Mouse (Mus musculus) MEL (cell line): ENCODE measurements at regions not wholly inside any gene's neighbourhood (a gene's known extent, or its start where the extent isn't known, plus 50 kb on each side); places are given as distances from the start of the nearest gene placed in this dataset.

ENCODE experiments used
- DNase-seq: peaks from one replicate; pipeline ENCODE4 v3.0.0; 2011; ENCODE audit warnings: low read depth, low spot score
- H3K27ac ChIP-seq: 2 replicates; pipeline ENCODE4 v1.5.1; 2012; ENCODE audit warnings: low read depth, mild to moderate bottlenecking, control low read depth, low read length, moderate library complexity; ENCODE audit not compliant: control insufficient read depth
- H3K27me3 ChIP-seq, 2 experiments: fragments of 150-350 bp in 1 of 2; sonication (generic) in 1 of 2; 2 replicates each; pipeline ENCODE4 v1.6.1; 2012; ENCODE audit warnings: low read length in 2 of 2, mild to moderate bottlenecking in 2 of 2, improper control_type of control experiment in 1 of 2, moderate library complexity in 1 of 2; ENCODE audit not compliant: insufficient read depth in 2 of 2, control insufficient read depth in 1 of 2
- H3K36me3 ChIP-seq, 2 experiments: 2 replicates each; pipeline ENCODE4 v1.6.1; 2012 to 2014; ENCODE audit warnings: low read length in 2 of 2, improper control_type of control experiment in 1 of 2, inconsistent platforms in 1 of 2, mild to moderate bottlenecking in 1 of 2; ENCODE audit not compliant: insufficient read depth in 2 of 2, control insufficient read depth in 1 of 2
- H3K4me1 ChIP-seq, 2 experiments: fragments of 150-350 bp in 1 of 2; sonication (generic) in 1 of 2; 2 replicates each; pipeline ENCODE4 v1.6.1; 2012; ENCODE audit warnings: low read length in 2 of 2, improper control_type of control experiment in 1 of 2, mild to moderate bottlenecking in 1 of 2; ENCODE audit not compliant: insufficient read depth in 2 of 2, control insufficient read depth in 1 of 2
- H3K4me3 ChIP-seq, 2 experiments: fragments of 150-350 bp in 1 of 2; sonication (generic) in 1 of 2; 2 replicates each; pipeline ENCODE4 v1.5.1; 2012; ENCODE audit warnings: low read depth in 2 of 2, low read length in 2 of 2, mild to moderate bottlenecking in 2 of 2, moderate library complexity in 2 of 2, control low read depth in 1 of 2, improper control_type of control experiment in 1 of 2; ENCODE audit not compliant: control insufficient read depth in 1 of 2, insufficient read depth in 1 of 2
- H3K79me2 ChIP-seq: 2 replicates; pipeline ENCODE4 v1.6.1; 2012; ENCODE audit warnings: mild to moderate bottlenecking, low read length, moderate library complexity; ENCODE audit not compliant: control insufficient read depth, poor library complexity, insufficient read depth
- H3K9ac ChIP-seq: 2 replicates; pipeline ENCODE4 v1.6.1; 2012; ENCODE audit warnings: low read depth, mild to moderate bottlenecking, control low read depth, low read length, moderate library complexity; ENCODE audit not compliant: control insufficient read depth, poor library complexity, severe bottlenecking
- H3K9me3 ChIP-seq: fragments of 150-350 bp; sonication (generic); replicated peaks from 2 replicates; pipeline ENCODE4 v1.6.1; 2012; ENCODE audit warnings: mild to moderate bottlenecking, low read length, improper control_type of control experiment, moderate library complexity; ENCODE audit not compliant: insufficient read depth
- CHD1 ChIP-seq: IDR thresholded peaks from 2 replicates; pipeline ENCODE4 v1.6.1; 2012; ENCODE audit warnings: low read depth, mild to moderate bottlenecking, inconsistent platforms, low read length, improper control_type of control experiment
- E2F4 ChIP-seq: IDR thresholded peaks from 2 replicates; pipeline ENCODE4 v1.6.1; 2011; ENCODE audit warnings: low read depth, low read length, improper control_type of control experiment, borderline replicate concordance
- ELF1 ChIP-seq: IDR thresholded peaks from 2 replicates; pipeline ENCODE4 v1.6.1; 2014; ENCODE audit warnings: low read depth, mild to moderate bottlenecking, inconsistent platforms, low read length, improper control_type of control experiment, moderate library complexity
- ETS1 ChIP-seq: IDR thresholded peaks from 2 replicates; pipeline ENCODE4 v1.6.1; 2012; ENCODE audit warnings: low read depth, mild to moderate bottlenecking, inconsistent platforms, low read length, improper control_type of control experiment, moderate library complexity
- GABPA ChIP-seq: IDR thresholded peaks from 2 replicates; pipeline ENCODE4 v1.6.1; 2012; ENCODE audit warnings: low read depth, mild to moderate bottlenecking, inconsistent platforms, low read length, improper control_type of control experiment, moderate library complexity
- KAT2A ChIP-seq: conservative IDR thresholded peaks from 2 replicates; pipeline ENCODE4 v1.6.1; 2012; ENCODE audit warnings: low read depth, low read length, improper control_type of control experiment, inconsistent platforms
- MAFK ChIP-seq: IDR thresholded peaks from 2 replicates; pipeline ENCODE4 v1.6.1; 2011; ENCODE audit warnings: low read depth, mild to moderate bottlenecking, low read length, improper control_type of control experiment, borderline replicate concordance
- MAZ ChIP-seq: IDR thresholded peaks from 2 replicates; pipeline ENCODE4 v1.6.1; 2012; ENCODE audit warnings: low read depth, mild to moderate bottlenecking, inconsistent platforms, low read length, improper control_type of control experiment
- MEF2A ChIP-seq: IDR thresholded peaks from 2 replicates; pipeline ENCODE4 v1.6.1; 2014; ENCODE audit warnings: low read depth, mild to moderate bottlenecking, inconsistent platforms, low read length, improper control_type of control experiment; ENCODE audit not compliant: poor library complexity, insufficient replicate concordance, severe bottlenecking; ENCODE audit errors: extremely low read depth
- POLR2A ChIP-seq, 2 experiments: IDR thresholded peaks; 2 replicates each; pipeline ENCODE4 v1.6.1; 2011 to 2012; ENCODE audit warnings: low read length in 2 of 2, mild to moderate bottlenecking in 2 of 2, control low read depth in 1 of 2, improper control_type of control experiment in 1 of 2, low read depth in 1 of 2, moderate library complexity in 1 of 2; ENCODE audit not compliant: control insufficient read depth in 1 of 2, insufficient read depth in 1 of 2, poor library complexity in 1 of 2
- POLR2AphosphoS5 ChIP-seq: IDR thresholded peaks from 2 replicates; pipeline ENCODE4 v1.6.1; 2012; ENCODE audit warnings: low read depth, borderline replicate concordance, mild to moderate bottlenecking, inconsistent platforms, low read length, moderate library complexity, mixed read lengths
- RAD21 ChIP-seq: IDR thresholded peaks from 2 replicates; pipeline ENCODE4 v1.6.1; 2011; ENCODE audit warnings: mild to moderate bottlenecking, low read depth, low read length, improper control_type of control experiment
- SIN3A ChIP-seq: IDR thresholded peaks from 2 replicates; pipeline ENCODE4 v1.6.1; 2012; ENCODE audit warnings: low read length, improper control_type of control experiment, inconsistent platforms
- TAL1 ChIP-seq: IDR thresholded peaks from 2 replicates; pipeline ENCODE4 v1.6.1; 2012; ENCODE audit warnings: mild to moderate bottlenecking, inconsistent platforms, low read length, moderate library complexity, mixed read lengths
- TBP ChIP-seq: IDR thresholded peaks from 2 replicates; pipeline ENCODE4 v1.8.0; 2011; ENCODE audit warnings: low read depth, low read length, improper control_type of control experiment
- TCF12 ChIP-seq: IDR thresholded peaks from 2 replicates; pipeline ENCODE4 v1.6.1; 2014; ENCODE audit warnings: low read depth, mild to moderate bottlenecking, inconsistent platforms, low read length, improper control_type of control experiment, moderate library complexity
- ZNF384 ChIP-seq: IDR thresholded peaks from 2 replicates; pipeline ENCODE4 v1.6.1; 2012; ENCODE audit warnings: low read depth, mild to moderate bottlenecking, inconsistent platforms, low read length, improper control_type of control experiment

- H3K79me2 ChIP-seq = no peaks in the 10 kb centered on the region
- DNase-seq = no peak
- H3K27me3 ChIP-seq = peaks cover 0 to 1% of the 10 kb centered on the region in 2 experiments; a peak in 2 of 4 replicates
- no peak overlapping the region for H3K27ac ChIP-seq
- peaks cover 0 to 4% of the 10 kb centered on the region in 2 experiments; a peak in 3 of 4 replicates for H3K4me1 ChIP-seq
- H3K9me3 ChIP-seq = no peaks in the 10 kb centered on the region
- no peak overlapping the region for H3K9ac ChIP-seq
- H3K4me3 ChIP-seq = no peak overlapping the region
- no peak for TF ChIP-seq MAZ
- TF ChIP-seq CHD1 = no peak
- TF ChIP-seq MEF2A = no peak
- no peaks in the 10 kb centered on the region for H3K36me3 ChIP-seq
Measured at GRCm38 (mm10) chr16:93051233-93051632, 225.3 kb upstream of the Runx1 start.

GRCm38 (mm10) chr16:93048418-93048932, 222.5 kb upstream of the Runx1 start:
- TF ChIP-seq ETS1 (no peak), SIN3A (no peak), MAFK (no peak), TAL1 (no peak)
- no peak overlapping the region for H3K4me3 ChIP-seq
- H3K36me3 ChIP-seq = no peaks in the 10 kb centered on the region
- H3K4me1 ChIP-seq = no peaks in the 10 kb centered on the region
- H3K27ac ChIP-seq = no peak overlapping the region
- H3K27me3 ChIP-seq = peaks cover 0 to 3% of the 10 kb centered on the region in 2 experiments; a peak in 1 of 4 replicates
- no peak for DNase-seq
- H3K79me2 ChIP-seq = no peaks in the 10 kb centered on the region
- no peaks in the 10 kb centered on the region for H3K9me3 ChIP-seq
- no peak overlapping the region for H3K9ac ChIP-seq

- Histone ChIP-seq H3K27ac (no peak overlapping the region), H3K27me3 (peaks cover 0 to 3% of the 10 kb centered on the region in 2 experiments; a peak in 1 of 4 replicates), H3K4me1 (no peaks in the 10 kb centered on the region), H3K9ac (no peak overlapping the region), H3K4me3 (no peak overlapping the region), H3K9me3 (no peaks in the 10 kb centered on the region), H3K36me3 (no peaks in the 10 kb centered on the region), H3K79me2 (no peaks in the 10 kb centered on the region)
- DNase-seq = no peak
- TF ChIP-seq ZNF384 (no peak), TCF12 (no peak)
Measured at GRCm38 (mm10) chr16:93047594-93047993, 221.6 kb upstream of the Runx1 start.

DNA sequence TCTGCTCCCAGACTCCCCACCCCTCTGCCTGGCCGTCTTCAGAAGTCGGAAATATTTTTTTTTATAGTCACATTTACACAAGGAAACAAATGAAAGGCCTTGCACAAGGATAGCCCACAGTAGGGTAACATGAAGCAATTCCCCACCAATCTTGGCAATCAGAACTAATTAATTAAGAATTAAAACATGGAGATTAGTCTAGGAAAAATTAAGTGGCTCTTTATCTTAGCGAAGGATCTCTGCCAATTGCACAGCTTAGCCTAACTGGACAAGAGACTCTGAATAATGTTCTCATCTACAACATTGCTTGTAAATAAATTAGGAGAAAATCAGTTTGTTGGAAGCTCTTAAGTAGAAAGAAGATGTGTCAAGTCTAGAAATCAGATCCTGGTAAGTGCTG, 220.3 kb upstream of the Runx1 start:
- H3K9ac ChIP-seq = no peak overlapping the region

More for the DNA sequence above, 220.3 kb upstream of the Runx1 start:
- no peaks in the 10 kb centered on the region for H3K79me2 ChIP-seq
- H3K36me3 ChIP-seq = no peaks in the 10 kb centered on the region
- H3K4me1 ChIP-seq = no peaks in the 10 kb centered on the region
- no peak overlapping the region for H3K27ac ChIP-seq
- DNase-seq = no peak
- H3K27me3 ChIP-seq = peaks cover 0 to 3% of the 10 kb centered on the region in 2 experiments; a peak in 1 of 4 replicates
- H3K4me3 ChIP-seq = no peak overlapping the region
- no peak for TF ChIP-seq ZNF384
- no peak for TF ChIP-seq RAD21
- TF ChIP-seq ELF1 = no peak
- TF ChIP-seq TAL1 = no peak
- TF ChIP-seq E2F4 = no peak
- TF ChIP-seq GABPA = no peak
- no peak for TF ChIP-seq POLR2A (IDR thresholded peaks at IDR 0.05; ENCODE audit: control insufficient read depth in 1 of 2, insufficient read depth in 1 of 2, low read depth in 1 of 2, low read length in 2 of 2, poor library complexity in 1 of 2)
- no peak for TF ChIP-seq TBP
- no peak for TF ChIP-seq KAT2A
- no peak for TF ChIP-seq POLR2AphosphoS5
- TF ChIP-seq, all 39 proteins: peak for 0
- no peaks in the 10 kb centered on the region for H3K9me3 ChIP-seq
